Mouse (Mus musculus) cerebellum, adult 18-20 months (tissue): ENCODE data around the gene Smad6.

Experiments
- DNase-seq, 2 experiments: peaks; one replicate each; pipeline ENCODE4 v3.0.0; 2021

Gene Smad6

GRCm38 (mm10) chr9:63909618-63910017 lies 112.2 kb downstream of the Smad6 start:
- peak; percentile 46 to 59 for DNase-seq

DNA sequence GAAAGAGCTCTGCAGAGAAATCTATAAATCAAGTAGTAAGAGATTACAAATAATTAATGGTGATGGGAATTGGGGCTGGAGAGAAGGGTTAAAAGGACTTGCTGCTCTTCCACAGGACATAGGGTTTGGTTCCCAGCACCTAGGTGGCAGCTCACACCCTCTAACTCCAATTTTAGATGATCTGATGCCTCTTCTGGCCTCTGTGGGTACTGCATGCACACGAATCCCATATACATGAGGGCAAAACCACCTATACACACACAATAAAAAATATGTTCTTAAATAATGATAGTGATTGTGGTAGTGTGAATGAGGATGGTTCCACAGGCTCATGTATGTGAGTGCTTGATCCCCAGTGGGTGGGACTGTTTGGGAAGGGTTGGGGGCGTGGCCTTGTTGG lies 117.3 kb downstream of the Smad6 start:
- DNase-seq: no peak
